Mouse (Mus musculus) adrenal gland, adult 18-20 months (tissue): ENCODE data around the gene Hspa5. TPM values are rescaled to one million over a fixed set of nuclear protein-coding genes. Genes with fewer than 3 reads are reported as not detected.
"Not testable (repeated sequence)": the region's sequence is repeated elsewhere in the genome, so short reads cannot be mapped to it uniquely, and the experiment has no call there.

Experiments used
- DNase-seq, 2 experiments: peaks; one replicate each; pipeline ENCODE4 v3.0.0; 2021 to 2022; ENCODE audit warnings: low spot score in 2 of 2
- total RNA-seq, 2 experiments: library from RNA; stranded (reverse); gene quantifications; 1 replicate in 1 of 2; 2 replicates in 1 of 2; pipeline ENCODE4 v1.2.3; 2021

Hspa5 gene
- total RNA-seq, 2 experiments from 2014 or later: 686 to 689 TPM

DNA sequence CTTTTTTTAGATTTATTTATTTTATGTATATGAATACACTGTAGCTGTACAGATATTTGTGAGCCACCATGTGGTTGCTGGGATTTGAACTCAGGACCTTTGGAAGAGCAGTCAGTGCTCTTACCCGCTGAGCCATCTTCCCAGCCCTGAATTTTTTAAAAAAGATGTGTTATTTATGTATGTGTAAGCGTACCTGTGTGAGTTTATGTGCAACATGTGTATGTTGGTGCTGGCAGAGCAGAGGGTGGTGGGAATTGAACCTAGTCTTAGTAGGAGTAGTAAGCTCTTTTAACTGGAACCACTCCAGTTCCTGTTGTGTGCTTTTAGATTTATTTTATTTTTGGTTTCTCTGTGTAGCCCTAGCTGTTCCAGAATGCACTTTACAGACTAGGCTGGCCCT is 32.4 kb downstream of the Hspa5 start:
- DNase-seq: no peak

DNA sequence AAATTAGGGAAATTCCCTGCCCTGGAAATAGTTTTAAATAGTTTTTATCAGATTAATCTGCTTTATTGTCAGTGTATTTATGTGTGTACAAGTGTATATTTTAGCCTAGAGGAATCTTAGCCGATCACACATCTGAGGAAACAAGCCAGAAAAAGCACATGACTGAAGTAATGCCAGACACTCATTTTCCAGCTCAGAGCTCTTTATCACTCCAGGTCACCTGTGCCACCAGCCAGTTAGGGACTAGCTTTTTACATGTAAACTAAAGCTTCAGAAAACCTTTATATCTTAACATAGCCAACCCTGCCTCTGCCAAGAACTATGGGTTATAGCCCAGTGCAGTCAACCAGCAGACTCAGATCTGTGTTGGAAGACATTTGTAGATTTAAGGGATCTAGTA is 33.0 kb downstream of the Hspa5 start:
- DNase-seq: no peak

DNA sequence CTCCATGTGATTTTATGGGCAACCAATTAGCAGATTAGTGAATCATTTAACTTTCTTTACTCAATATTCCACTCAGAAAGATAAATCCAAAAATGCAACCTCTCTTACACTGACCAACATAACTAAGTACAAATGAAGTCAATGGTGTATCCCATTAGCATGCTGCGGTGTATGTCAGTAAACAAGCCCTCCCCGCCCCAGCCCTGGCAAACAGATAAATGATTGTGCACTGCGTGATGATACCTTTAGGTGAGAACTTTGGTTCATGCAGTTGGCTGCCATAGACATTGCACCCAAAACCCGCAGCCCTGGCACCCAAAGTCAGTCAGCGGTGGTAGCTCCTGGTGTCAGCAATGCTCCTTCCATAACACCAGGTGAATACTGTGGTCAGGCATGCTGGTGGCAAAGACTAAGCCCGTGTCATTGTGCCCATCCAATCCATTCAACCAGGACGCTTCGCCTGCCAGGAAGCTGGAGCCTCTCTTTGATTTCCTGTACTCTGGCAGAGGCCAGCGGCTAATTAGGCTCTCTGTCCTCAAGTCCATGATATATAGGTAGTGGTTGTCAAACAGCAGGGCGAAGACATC is 33.7 kb downstream of the Hspa5 start:
- no peak for DNase-seq

DNA sequence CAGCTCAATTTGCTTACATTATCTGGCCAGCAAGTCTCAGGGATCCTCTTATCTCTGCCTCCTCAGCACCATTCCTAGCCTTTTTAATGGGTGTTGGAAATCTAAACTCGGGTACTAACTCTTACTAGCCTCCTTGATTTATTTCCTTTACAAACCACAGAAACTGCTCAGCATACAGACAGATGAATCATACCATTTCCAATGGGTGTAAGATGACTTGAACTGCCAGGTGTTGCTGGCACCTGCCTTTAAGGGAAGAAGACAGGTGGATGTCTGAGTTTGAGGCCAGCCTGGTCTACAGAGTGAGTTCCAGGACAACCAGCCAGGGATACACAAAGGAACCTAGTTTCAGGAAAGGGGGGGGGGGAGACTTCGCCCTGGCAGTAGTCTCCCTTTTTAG is 36.3 kb downstream of the Hspa5 start:
- no peak for DNase-seq

DNA sequence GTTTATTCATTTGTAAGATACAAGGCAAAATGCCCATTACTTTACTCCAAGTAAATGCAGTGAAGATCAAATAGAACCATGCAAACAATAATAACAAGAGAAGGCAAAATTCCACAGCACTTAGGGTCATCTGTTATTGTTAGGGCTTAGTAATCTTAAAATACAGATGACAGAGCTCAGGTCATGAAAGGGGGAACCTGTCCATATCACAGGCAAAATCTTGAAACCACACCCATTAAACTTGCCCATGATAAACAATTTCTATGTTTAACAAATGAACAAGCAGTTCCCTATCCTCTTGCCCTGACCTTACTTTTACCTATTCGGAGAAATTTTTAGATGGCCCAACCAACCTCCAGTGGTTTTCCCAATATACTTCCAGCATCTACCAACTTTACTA is 37.8 kb downstream of the Hspa5 start:
- DNase-seq: no peak

DNA sequence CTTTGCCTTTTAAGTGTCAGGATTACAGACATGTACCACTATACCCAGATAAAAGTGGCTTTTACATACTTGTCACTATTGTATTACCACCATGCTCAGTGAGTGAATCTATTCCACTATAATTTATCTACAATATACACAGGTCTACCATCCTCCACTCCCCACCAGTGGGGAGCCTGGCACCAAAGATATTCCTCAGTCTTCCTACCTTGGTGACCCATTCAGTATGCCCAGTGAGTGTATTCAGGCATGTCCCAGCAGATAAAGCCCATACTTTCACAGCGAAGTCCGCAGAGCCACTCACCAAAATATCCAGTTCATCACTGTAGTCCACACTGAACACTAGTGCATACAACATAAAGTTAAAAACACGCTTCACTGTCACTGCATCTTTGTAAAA is 39.0 kb downstream of the Hspa5 start:
- no peak for DNase-seq

DNA sequence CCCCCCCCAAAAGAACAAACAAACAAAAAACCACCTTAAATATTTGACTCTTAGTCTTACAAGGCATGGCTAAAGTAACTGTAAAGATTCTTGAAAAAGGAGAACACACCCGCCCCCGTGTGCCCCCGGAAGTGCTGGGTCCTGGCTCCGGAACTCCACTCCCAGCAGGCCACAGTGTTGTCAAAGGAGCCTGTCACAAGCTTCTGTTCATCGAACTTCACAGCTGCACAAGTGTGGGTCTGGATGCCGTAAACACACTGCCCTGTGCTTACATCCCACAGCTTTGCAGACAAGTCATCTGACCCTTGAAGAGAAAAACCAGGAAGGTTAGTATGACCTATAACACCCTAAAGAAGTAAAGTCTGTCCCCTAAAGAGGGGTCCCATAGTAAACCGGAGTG is 40.9 kb downstream of the Hspa5 start:
- DNase-seq: no peak

DNA sequence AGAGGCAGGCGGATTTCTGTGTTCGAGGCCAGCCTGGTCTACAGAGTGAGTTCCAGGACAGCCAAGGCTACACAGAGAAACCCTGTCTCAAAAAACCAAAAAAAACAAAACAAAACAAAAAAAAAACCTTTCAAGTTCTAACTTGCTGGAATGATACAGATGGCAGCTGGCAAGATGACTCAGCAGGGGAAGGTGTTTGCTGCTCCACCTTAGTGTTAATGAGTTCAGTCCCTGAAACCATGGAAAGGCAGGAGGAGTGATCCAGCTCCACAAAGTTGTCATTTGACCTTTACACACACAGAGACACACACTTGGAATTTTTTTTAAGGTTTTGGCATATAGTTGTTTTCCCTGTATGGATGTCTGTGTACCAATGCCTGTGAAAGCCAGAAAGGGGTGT is 44.1 kb downstream of the Hspa5 start:
- DNase-seq: not testable (repeated sequence)

DNA sequence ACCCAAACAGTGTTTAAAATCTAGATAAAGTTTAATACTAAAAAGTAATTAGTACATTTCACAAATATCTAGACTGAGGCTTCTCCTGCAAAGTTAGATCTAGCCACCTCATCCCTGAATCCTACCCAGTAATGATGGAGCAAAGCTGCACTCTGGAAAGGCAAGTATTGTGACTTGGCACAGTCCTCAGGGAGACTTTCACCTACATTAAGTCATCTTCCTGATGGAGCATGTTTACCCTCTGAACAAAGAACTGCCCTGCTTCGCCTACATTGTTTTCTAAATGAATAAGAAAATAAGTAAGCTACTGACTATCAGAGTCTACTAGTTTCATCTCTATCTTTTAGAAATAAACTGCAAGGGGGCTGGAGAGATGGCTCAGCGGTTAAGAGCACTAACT is 46.7 kb downstream of the Hspa5 start:
- no peak for DNase-seq

DNA sequence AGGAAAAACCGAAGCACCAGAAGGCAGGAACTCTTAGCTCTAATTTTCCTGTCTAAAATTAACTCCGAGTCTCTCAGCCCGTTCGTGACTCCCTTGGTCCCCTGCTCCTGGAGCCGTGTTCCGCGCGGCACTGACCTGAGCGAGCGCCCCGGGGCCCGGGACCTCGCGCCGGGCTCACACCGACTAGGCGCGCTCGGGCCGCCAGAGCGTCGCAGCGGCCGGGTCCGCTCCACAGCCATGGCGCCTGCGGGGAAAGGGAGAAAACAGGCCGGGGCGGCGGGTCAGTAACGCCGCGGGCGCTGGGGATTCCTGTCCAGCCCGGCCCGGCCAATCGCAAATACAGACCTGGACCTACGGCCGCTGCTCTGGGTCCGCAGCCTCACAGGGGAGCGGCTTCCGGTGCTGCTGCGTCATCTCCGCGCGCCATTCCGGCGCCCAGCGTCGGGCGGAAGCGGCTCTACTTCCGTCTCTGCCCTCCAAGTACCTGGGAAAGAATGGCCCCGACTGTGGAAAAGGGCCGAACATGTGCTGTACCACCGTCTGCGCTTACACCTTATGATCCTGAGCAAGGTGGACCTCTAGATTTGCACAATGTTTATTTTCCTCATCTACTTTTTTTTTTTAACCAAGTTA is 54.2 kb downstream of the Hspa5 start, which contains the start of gene Fbxw2:
Gene Fbxw2 (minus strand): TSS at position 485 of the 633 bp plus-strand sequence.
- peak; percentile 91 to 92 for DNase-seq

DNA sequence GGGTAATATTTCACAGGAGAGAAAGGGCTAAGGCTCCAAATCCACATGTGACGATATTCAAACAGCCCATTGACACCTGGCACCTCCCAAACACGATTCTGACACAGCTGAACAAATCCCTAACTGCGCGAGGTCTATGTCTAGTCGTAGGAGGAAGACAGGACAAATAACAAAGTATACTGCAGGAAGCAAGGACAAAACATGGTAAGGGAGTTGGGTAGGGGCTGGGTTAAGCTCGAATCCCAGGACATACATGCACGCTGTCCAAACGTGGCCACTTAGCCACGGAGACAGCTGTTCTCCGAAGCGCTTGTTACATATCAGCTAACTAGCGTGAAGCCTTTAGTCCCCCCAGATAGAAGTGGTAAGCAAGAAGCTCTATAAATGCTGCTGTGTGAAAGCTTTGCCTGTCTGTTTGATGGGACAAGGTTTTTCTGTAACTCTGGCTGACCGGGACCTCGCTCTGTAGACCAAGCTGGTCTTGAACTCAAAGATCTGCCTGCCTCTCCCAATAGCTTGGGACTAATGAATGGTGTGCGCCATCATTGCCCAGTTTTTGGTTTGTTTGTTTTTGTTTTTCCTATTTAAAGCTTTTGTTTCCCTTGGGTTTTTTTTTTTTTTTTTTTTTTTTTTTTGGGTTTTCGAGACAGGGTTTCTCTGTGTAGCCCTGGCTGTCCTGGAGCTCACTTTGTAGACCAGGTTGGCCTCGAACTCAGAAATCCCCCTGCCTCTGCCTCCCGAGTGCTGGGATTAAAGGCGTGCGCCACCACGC is 54.9 kb downstream of the Hspa5 start:
- no peak for DNase-seq

Other genes starting within 250 kb of the Hspa5 start
- gene Gapvd1, start 16.7 kb upstream of the Hspa5 start, total RNA-seq: 10 to 100 TPM; 51.6 to 66.8 TPM
- 10 to 100 TPM; 23.9 to 26.7 TPM for gene Rabepk, start 27.9 kb downstream of the Hspa5 start, total RNA-seq
- 10 to 100 TPM; 66.5 to 68.9 TPM for gene Fbxw2, start 54.3 kb downstream of the Hspa5 start, total RNA-seq
- gene Gm34653, start 61.0 kb downstream of the Hspa5 start, total RNA-seq: not detected
- gene Cutal, start 102.4 kb downstream of the Hspa5 start, total RNA-seq: under 1 TPM in 1 of 2 experiments, not detected in 1; 0.48 TPM
- gene Psmd5, start 103.0 kb downstream of the Hspa5 start, total RNA-seq: 10 to 100 TPM; 40.8 to 41.1 TPM
- 1 to 10 TPM; 1.3 to 1.7 TPM for gene Phf19, start 142.1 kb downstream of the Hspa5 start, total RNA-seq
- gene Traf1, start 189.8 kb downstream of the Hspa5 start, total RNA-seq: 1 to 10 TPM; 2.6 to 2.8 TPM